In genomic region chr6:113281676-113282075, GRCm38 (mm10) we compare ENCODE assay signal across 11 mouse cellular contexts. TPM values are rescaled to one million over a fixed set of nuclear protein-coding genes. Genes with fewer than 3 reads are reported as not detected.
DNase-seq lines count a peak whose midpoint lies in the region; ATAC-seq and TF ChIP-seq lines count a peak whose summit lies in the region.
"Had no signal": no experiment of that assay in that cellular context is flagged by ENCODE, and none has a peak within 500 bp of the region (broad histone marks: within the 10 kb centered on the region; RNA-seq: fewer than 3 reads in every experiment).

No protein-coding gene starts in this region.

- peaks cover 27% of the 10 kb centered on the region for H3K27me3 ChIP-seq in forebrain, embryonic 11.5 days (ENCODE audit: control insufficient read depth, insufficient read depth, low read length)
- peaks cover 58% of the 10 kb centered on the region for H3K27me3 ChIP-seq in forebrain, embryonic 10.5 days (ENCODE audit: poor library complexity, severe bottlenecking)
- H3K27me3 ChIP-seq in intestine, embryonic 16.5 days (replicated peaks; ENCODE audit: control insufficient read depth, insufficient read depth, low read length) = peaks cover 26% of the 10 kb centered on the region
- peaks cover 28% of the 10 kb centered on the region for H3K27me3 ChIP-seq in liver, postnatal 0 days (ENCODE audit: insufficient read depth, low read length)

- no peak overlapping the region for H3K27ac ChIP-seq in forebrain, embryonic 11.5 days (ENCODE audit: low read depth, low read length)
- H3K27ac ChIP-seq in forebrain, embryonic 10.5 days = no peak overlapping the region
- H3K27ac ChIP-seq in intestine, embryonic 16.5 days (ENCODE audit: low read length) = no peak overlapping the region
- no peak overlapping the region for H3K27ac ChIP-seq in liver, postnatal 0 days (ENCODE audit: low read depth)
- H3K27ac ChIP-seq: liver, embryonic 13.5 days had no signal

- H3K9me3 ChIP-seq in forebrain, embryonic 11.5 days (ENCODE audit: control insufficient read depth, low read length) = no peaks in the 10 kb centered on the region
- H3K9me3 ChIP-seq in forebrain, embryonic 10.5 days = no peaks in the 10 kb centered on the region
- no peaks in the 10 kb centered on the region for H3K9me3 ChIP-seq in intestine, embryonic 16.5 days (ENCODE audit: control insufficient read depth, low read length)
- no peaks in the 10 kb centered on the region for H3K9me3 ChIP-seq in liver, postnatal 0 days (ENCODE audit: low read length)
- H3K9me3 ChIP-seq: liver, embryonic 13.5 days; megakaryocyte, embryonic 14.5 days had no signal

- WGBS in forebrain, embryonic 11.5 days = 62% methylated on average over 6 of the region's 6 CpGs
- 65% methylated on average over 6 of the region's 6 CpGs for WGBS in forebrain, embryonic 10.5 days
- WGBS in intestine, embryonic 16.5 days = 64% methylated on average over 6 of the region's 6 CpGs
- 76% methylated on average over 6 of the region's 6 CpGs for WGBS in liver, postnatal 0 days (ENCODE audit: insufficient replicate concordance)

- no peaks in the 10 kb centered on the region for H3K36me3 ChIP-seq in forebrain, embryonic 11.5 days (ENCODE audit: control insufficient read depth, insufficient read depth, low read length)
- peaks cover 18% of the 10 kb centered on the region for H3K36me3 ChIP-seq in forebrain, embryonic 10.5 days (replicated peaks)
- H3K36me3 ChIP-seq in intestine, embryonic 16.5 days (ENCODE audit: control insufficient read depth, insufficient read depth, low read length) = no peaks in the 10 kb centered on the region
- H3K36me3 ChIP-seq in liver, postnatal 0 days (replicated peaks; ENCODE audit: insufficient read depth, low read length) = peaks cover 14% of the 10 kb centered on the region

- H3K4me1 ChIP-seq in forebrain, embryonic 11.5 days (replicated peaks; ENCODE audit: control insufficient read depth, insufficient read depth, low read length) = peaks cover 7% of the 10 kb centered on the region; the same call in 1 of the 2 replicates
- H3K4me1 ChIP-seq in forebrain, embryonic 10.5 days = peaks cover 17% of the 10 kb centered on the region
- no peaks in the 10 kb centered on the region; the same call in 1 of the 2 replicates for H3K4me1 ChIP-seq in intestine, embryonic 16.5 days (ENCODE audit: control insufficient read depth, insufficient read depth, low read length)
- H3K4me1 ChIP-seq in liver, postnatal 0 days (ENCODE audit: insufficient read depth) = peaks cover 3% of the 10 kb centered on the region; the same call in 1 of the 2 replicates
- H3K4me1 ChIP-seq: liver, embryonic 13.5 days had no signal

- no peak overlapping the region for H3K9ac ChIP-seq in forebrain, embryonic 11.5 days (ENCODE audit: low read length)
- no peak overlapping the region for H3K9ac ChIP-seq in intestine, embryonic 16.5 days (ENCODE audit: low read depth, low read length)
- H3K9ac ChIP-seq in liver, postnatal 0 days (replicated peaks) = no peak overlapping the region
- H3K9ac ChIP-seq: liver, embryonic 13.5 days had no signal

- no peak for DNase-seq in forebrain, embryonic 11.5 days (ENCODE audit: low spot score)
- no peak for DNase-seq in forebrain, embryonic 10.5 days (ENCODE audit: extremely low spot score, low spot score)
- peak; percentile 12 for DNase-seq in retina, embryonic 14.5 days (ENCODE audit: low spot score)
- no peak for DNase-seq in retina, postnatal 1 day
- DNase-seq in yolk sac, embryonic 10.5 days (ENCODE audit: low spot score) = peak; percentile 7
- no peak for DNase-seq in liver, postnatal 0 days
- no peak for DNase-seq in left cerebral cortex, adult 11 months (ENCODE audit: low spot score)
- DNase-seq: adrenal gland, adult 2 months; liver, embryonic 13.5 days had no signal

- no peak overlapping the region for H3K4me2 ChIP-seq in forebrain, embryonic 11.5 days (ENCODE audit: low read depth, low read length, severe bottlenecking)
- no peak overlapping the region for H3K4me2 ChIP-seq in intestine, embryonic 16.5 days (ENCODE audit: low read depth, low read length)
- H3K4me2 ChIP-seq in liver, postnatal 0 days (ENCODE audit: low read depth, low read length) = no peak overlapping the region
- H3K4me2 ChIP-seq: liver, embryonic 13.5 days had no signal

- ATAC-seq in forebrain, embryonic 11.5 days (replicated peaks; ENCODE audit: low FRiP score) = peak; percentile 27; the same call in 1 of the 2 replicates
- ATAC-seq in intestine, embryonic 16.5 days = peak; percentile 52; the same call in 1 of the 2 replicates
- no peak for ATAC-seq in liver, postnatal 0 days

- H3K4me3 ChIP-seq in forebrain, embryonic 11.5 days (ENCODE audit: low read depth, low read length) = no peak overlapping the region
- no peak overlapping the region for H3K4me3 ChIP-seq in forebrain, embryonic 10.5 days
- H3K4me3 ChIP-seq in intestine, embryonic 16.5 days (ENCODE audit: low read length) = no peak overlapping the region
- no peak overlapping the region for H3K4me3 ChIP-seq in liver, postnatal 0 days (ENCODE audit: low read depth, low read length)
- H3K4me3 ChIP-seq: liver, embryonic 13.5 days; megakaryocyte, embryonic 14.5 days had no signal

- TF ChIP-seq EP300 in liver, postnatal 0 days (IDR thresholded peaks at IDR 0.05; ENCODE audit: low read depth) = no peak

- no peak for TF ChIP-seq CTCF in liver, postnatal 0 days (IDR thresholded peaks at IDR 0.05; ENCODE audit: low read depth)

RNA-seq across cellular contexts. Expression of gene Cpne9, which starts 0.4 kb away (rescaled TPM):
- polyA plus RNA-seq in forebrain, embryonic 11.5 days (2014; fragmentation: Nextera tagmentation; extraction: Ambion mirVana) = 0.13 and 0.52 TPM in 2 replicates
- 0.05 and 0.09 TPM in 2 replicates for polyA plus RNA-seq in forebrain, embryonic 10.5 days (2016; fragmentation: Nextera tagmentation; extraction: Ambion mirVana)
- 0.02 TPM in 1 of 2 replicates, not detected in the other for polyA plus RNA-seq in intestine, embryonic 16.5 days (2015; fragmentation: Nextera tagmentation; extraction: Ambion mirVana)
- 0.02 and 0.04 TPM in 2 replicates for polyA plus RNA-seq in liver, postnatal 0 days (2015; fragmentation: Nextera tagmentation; extraction: Ambion mirVana)
- polyA plus RNA-seq: liver, embryonic 13.5 days had no signal

RNA-seq across cellular contexts. Expression of gene Brpf1, which starts 25.3 kb away (rescaled TPM):
- polyA plus RNA-seq in forebrain, embryonic 11.5 days (2014; fragmentation: Nextera tagmentation; extraction: Ambion mirVana) = 31.9 and 35.4 TPM in 2 replicates
- polyA plus RNA-seq in forebrain, embryonic 10.5 days (2016; fragmentation: Nextera tagmentation; extraction: Ambion mirVana) = 26.1 and 26.7 TPM in 2 replicates
- polyA plus RNA-seq in intestine, embryonic 16.5 days (2015; fragmentation: Nextera tagmentation; extraction: Ambion mirVana) = 11.6 and 13.4 TPM in 2 replicates
- polyA plus RNA-seq in liver, postnatal 0 days (2015; fragmentation: Nextera tagmentation; extraction: Ambion mirVana) = 4.1 and 4.8 TPM in 2 replicates

RNA-seq across cellular contexts. Expression of gene Mtmr14, which starts 44.0 kb away (rescaled TPM):
- 50.5 and 50.8 TPM in 2 replicates for polyA plus RNA-seq in forebrain, embryonic 11.5 days (2014; fragmentation: Nextera tagmentation; extraction: Ambion mirVana)
- 42.0 and 45.1 TPM in 2 replicates for polyA plus RNA-seq in forebrain, embryonic 10.5 days (2016; fragmentation: Nextera tagmentation; extraction: Ambion mirVana)
- polyA plus RNA-seq in intestine, embryonic 16.5 days (2015; fragmentation: Nextera tagmentation; extraction: Ambion mirVana) = 28.8 and 32.3 TPM in 2 replicates
- polyA plus RNA-seq in liver, postnatal 0 days (2015; fragmentation: Nextera tagmentation; extraction: Ambion mirVana) = 15.1 and 16.1 TPM in 2 replicates

RNA-seq across cellular contexts. Expression of gene Ogg1, which starts 45.1 kb away (rescaled TPM):
- polyA plus RNA-seq in forebrain, embryonic 11.5 days (2014; fragmentation: Nextera tagmentation; extraction: Ambion mirVana) = 14.2 and 14.5 TPM in 2 replicates
- polyA plus RNA-seq in forebrain, embryonic 10.5 days (2016; fragmentation: Nextera tagmentation; extraction: Ambion mirVana) = 18.3 and 18.8 TPM in 2 replicates
- 10.7 and 10.9 TPM in 2 replicates for polyA plus RNA-seq in intestine, embryonic 16.5 days (2015; fragmentation: Nextera tagmentation; extraction: Ambion mirVana)
- 3.8 and 4.2 TPM in 2 replicates for polyA plus RNA-seq in liver, postnatal 0 days (2015; fragmentation: Nextera tagmentation; extraction: Ambion mirVana)

Comparison
In these comparisons a context has a peak if more than half of its experiments do, and no peak if none do; other contexts are left out.
1. DNase-seq: peak in retina, embryonic 14.5 days (single experiment) and yolk sac, embryonic 10.5 days (single experiment); none in forebrain, embryonic 11.5 days (single experiment), forebrain, embryonic 10.5 days (single experiment), retina, postnatal 1 day (single experiment), liver, postnatal 0 days (single experiment) and left cerebral cortex, adult 11 months (single experiment).